Mouse (Mus musculus) neural tube, embryonic 14.5 days (tissue): ENCODE measurements around the gene Rasl10a. TPM values are rescaled to one million over a fixed set of nuclear protein-coding genes. Genes with fewer than 3 reads are reported as not detected.
A peak's percentile ranks its signal among the peaks of the same experiment; 100 is the strongest.

Experiments used
- ATAC-seq: fragments of 200-750 bp; cut with Nextera tagmentation; 2 replicates; pipeline ENCODE4 v1.8.0; 2017; ENCODE audit warnings: low read depth, mild to moderate bottlenecking, moderate TSS enrichment, moderate library complexity
- H3K27ac ChIP-seq: fragments of 300-500 bp; sonication (generic); 2 replicates; pipeline ENCODE4 v1.5.1; 2014; ENCODE audit warnings: low read depth, mild to moderate bottlenecking, control low read depth, low read length, moderate library complexity, mixed read lengths
- H3K27me3 ChIP-seq: fragments of 300-500 bp; sonication (generic); 2 replicates; pipeline ENCODE4 v1.6.1; 2014; ENCODE audit warnings: low read length; ENCODE audit not compliant: control insufficient read depth, insufficient read depth
- H3K36me3 ChIP-seq: fragments of 300-500 bp; sonication (generic); 2 replicates; pipeline ENCODE4 v1.6.1; 2014; ENCODE audit warnings: low read length, mixed read lengths; ENCODE audit not compliant: control insufficient read depth, insufficient read depth
- H3K4me1 ChIP-seq: fragments of 300-500 bp; sonication (generic); 2 replicates; pipeline ENCODE4 v1.6.1; 2014; ENCODE audit warnings: low read length; ENCODE audit not compliant: control insufficient read depth, insufficient read depth
- H3K4me2 ChIP-seq: fragments of 300-500 bp; sonication (generic); 2 replicates; pipeline ENCODE4 v1.6.1; 2014; ENCODE audit warnings: mild to moderate bottlenecking, low read depth, low read length, control low read depth
- H3K4me3 ChIP-seq: fragments of 300-500 bp; sonication (generic); 2 replicates; pipeline ENCODE4 v1.5.1; 2014; ENCODE audit warnings: low read depth, low read length, control low read depth, mixed read lengths
- H3K9ac ChIP-seq: fragments of 300-500 bp; sonication (generic); replicated peaks from 2 replicates; pipeline ENCODE4 v1.6.1; 2014; ENCODE audit warnings: low read depth, mild to moderate bottlenecking, control low read depth, low read length, mixed read lengths
- H3K9me3 ChIP-seq: fragments of 300-500 bp; sonication (generic); 2 replicates; pipeline ENCODE4 v1.6.1; 2016; ENCODE audit warnings: low read length; ENCODE audit not compliant: control insufficient read depth
- WGBS: fragments of 180-500 bp; shearing (Covaris S2); extraction: QIAGEN DNeasy Blood & Tissue Kit; methylation state at CpG from one replicate; pipeline ENCODE4 v1.1.7; 2014; 5-methylcytosine and 5-hydroxymethylcytosine counted together
- polyA plus RNA-seq: library from polyadenylated mRNA; unstranded; fragments of >200 nt; fragmentation: Nextera tagmentation; extraction: Ambion mirVana; gene quantifications from 2 replicates; pipeline ENCODE4 v1.2.1, GENCODE M21; 2014

Gene Rasl10a
- polyA plus RNA-seq, 1 experiment from 2014 or later = 1.8 TPM

- Histone ChIP-seq H3K9me3 (no peaks in the 10 kb centered on the region), H3K36me3 (peaks cover 10% of the 10 kb centered on the region; the same call in 1 of the 2 replicates), H3K9ac (no peak overlapping the region), H3K27me3 (peaks cover 49% of the 10 kb centered on the region), H3K4me2 (no peak overlapping the region), H3K27ac (no peak overlapping the region), H3K4me1 (peaks cover 32% of the 10 kb centered on the region), H3K4me3 (no peak overlapping the region; the same call in 1 of the 2 replicates)
- WGBS = 21% methylated on average over 14 of the region's 14 CpGs
- ATAC-seq = no peak
Measured at GRCm38 (mm10) chr11:5059230-5059629, 1.3 kb downstream of the Rasl10a start.

- H3K9ac ChIP-seq = no peak overlapping the region
- no peak overlapping the region for H3K27ac ChIP-seq
- peaks cover 36% of the 10 kb centered on the region for H3K4me1 ChIP-seq
- no peak overlapping the region for H3K4me3 ChIP-seq
- H3K9me3 ChIP-seq = no peaks in the 10 kb centered on the region
- 14% methylated on average over 27 of the region's 27 CpGs for WGBS
- H3K4me2 ChIP-seq = no peak overlapping the region
- peaks cover 49% of the 10 kb centered on the region for H3K27me3 ChIP-seq
- no peak for ATAC-seq
- peaks cover 10% of the 10 kb centered on the region; the same call in 1 of the 2 replicates for H3K36me3 ChIP-seq
Measured at GRCm38 (mm10) chr11:5059704-5060156, 1.8 kb downstream of the Rasl10a start.

- Histone ChIP-seq H3K4me1 (peaks cover 36% of the 10 kb centered on the region), H3K9me3 (no peaks in the 10 kb centered on the region), H3K27me3 (peaks cover 49% of the 10 kb centered on the region), H3K9ac (peak overlapping the region; percentile 39; the same call in 1 of the 2 replicates), H3K4me3 (peak overlapping the region; percentile 24; the same call in 1 of the 2 replicates), H3K27ac (no peak overlapping the region), H3K36me3 (peaks cover 10% of the 10 kb centered on the region; the same call in 1 of the 2 replicates), H3K4me2 (peak overlapping the region; percentile 54)
- WGBS = 47% methylated on average over 27 of the region's 28 CpGs
- no peak for ATAC-seq
Measured at GRCm38 (mm10) chr11:5060756-5061412, 3.0 kb downstream of the Rasl10a start.

DNA sequence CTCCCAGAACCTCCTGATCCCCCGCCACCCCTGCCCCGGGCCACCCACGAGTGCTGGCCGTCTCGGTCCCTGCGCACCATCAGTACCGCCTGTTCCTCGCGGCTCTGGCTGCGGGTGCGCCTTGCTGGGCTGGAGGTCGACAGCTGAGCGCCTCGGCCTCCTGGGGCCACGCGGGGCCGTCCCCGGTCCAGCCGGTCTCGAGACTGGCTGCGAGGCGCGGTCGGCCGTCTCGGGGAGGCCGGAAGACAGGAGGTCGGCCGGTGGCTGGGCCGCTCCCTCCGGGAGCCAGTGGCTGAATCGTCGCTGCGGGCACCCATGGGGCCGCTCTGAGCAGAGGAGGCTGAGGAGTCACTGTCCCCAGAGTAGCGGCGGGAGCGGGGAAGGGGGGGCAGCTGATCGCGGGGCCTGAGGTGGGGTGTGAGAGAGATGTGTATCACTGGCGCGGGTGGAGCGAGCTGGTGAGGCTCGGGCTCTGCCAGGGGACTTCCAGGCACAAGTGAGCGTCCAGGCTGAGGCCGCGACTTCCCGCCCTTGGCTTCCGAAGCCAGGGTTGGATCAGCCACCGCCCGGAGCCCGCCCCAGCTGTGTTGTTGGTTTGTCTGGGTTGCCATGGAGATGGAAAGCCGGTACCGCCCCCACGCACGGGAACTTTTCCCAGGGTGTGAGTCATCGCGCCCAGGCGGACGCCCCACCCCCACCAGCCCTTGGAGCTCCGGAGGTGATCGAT lies 3.6 kb downstream of the Rasl10a start:
- peaks cover 36% of the 10 kb centered on the region for H3K4me1 ChIP-seq
- no peak overlapping the region for H3K27ac ChIP-seq
- no peaks in the 10 kb centered on the region for H3K9me3 ChIP-seq
- peaks cover 10% of the 10 kb centered on the region; the same call in 1 of the 2 replicates for H3K36me3 ChIP-seq
- peaks cover 49% of the 10 kb centered on the region for H3K27me3 ChIP-seq
- ATAC-seq = no peak
- peak overlapping the region; percentile 24 for H3K4me3 ChIP-seq
- 2% methylated on average over 54 of the region's 62 CpGs for WGBS
- peak overlapping the region; percentile 54 for H3K4me2 ChIP-seq
- peak overlapping the region; percentile 39 for H3K9ac ChIP-seq

- 18% methylated on average over 13 of the region's 13 CpGs for WGBS
- ATAC-seq = no peak
- H3K4me1 ChIP-seq = peaks cover 36% of the 10 kb centered on the region
Measured at GRCm38 (mm10) chr11:5062326-5062725, 4.4 kb downstream of the Rasl10a start.

GRCm38 (mm10) chr11:5062860-5063505 lies 5.1 kb downstream of the Rasl10a start:
- Histone ChIP-seq H3K4me1 (peaks cover 31% of the 10 kb centered on the region), H3K27me3 (peaks cover 42% of the 10 kb centered on the region), H3K9ac (no peak overlapping the region), H3K9me3 (no peaks in the 10 kb centered on the region), H3K27ac (no peak overlapping the region), H3K4me2 (peak overlapping the region; percentile 54; the same call in 1 of the 2 replicates), H3K36me3 (peaks cover 10% of the 10 kb centered on the region; the same call in 1 of the 2 replicates), H3K4me3 (peak overlapping the region; percentile 24; the same call in 1 of the 2 replicates)
- ATAC-seq = no peak
- 61% methylated on average over 13 of the region's 13 CpGs for WGBS

More at GRCm38 (mm10) chr11:5062326-5062725, 4.4 kb downstream of the Rasl10a start:
- peak overlapping the region; percentile 39; the same call in 1 of the 2 replicates for H3K9ac ChIP-seq
- H3K27me3 ChIP-seq = peaks cover 44% of the 10 kb centered on the region
- H3K36me3 ChIP-seq = peaks cover 10% of the 10 kb centered on the region; the same call in 1 of the 2 replicates
- H3K4me3 ChIP-seq = peak overlapping the region; percentile 24
- no peaks in the 10 kb centered on the region for H3K9me3 ChIP-seq
- peak overlapping the region; percentile 54 for H3K4me2 ChIP-seq
- no peak overlapping the region for H3K27ac ChIP-seq

GRCm38 (mm10) chr11:5063561-5064281 lies 5.8 kb downstream of the Rasl10a start:
- H3K4me3 ChIP-seq = peak overlapping the region; percentile 68
- no peaks in the 10 kb centered on the region for H3K9me3 ChIP-seq
- H3K36me3 ChIP-seq = peaks cover 16% of the 10 kb centered on the region; the same call in 1 of the 2 replicates
- H3K27me3 ChIP-seq = peaks cover 42% of the 10 kb centered on the region
- H3K4me1 ChIP-seq = peaks cover 31% of the 10 kb centered on the region
- ATAC-seq = no peak
- H3K27ac ChIP-seq = no peak overlapping the region
- H3K4me2 ChIP-seq = peak overlapping the region; percentile 91
- 56% methylated on average over 31 of the region's 31 CpGs for WGBS
- H3K9ac ChIP-seq = no peak overlapping the region

- Histone ChIP-seq H3K4me1 (peaks cover 31% of the 10 kb centered on the region), H3K27ac (no peak overlapping the region), H3K36me3 (peaks cover 24% of the 10 kb centered on the region), H3K27me3 (peaks cover 38% of the 10 kb centered on the region), H3K4me2 (peak overlapping the region; percentile 91), H3K9ac (peak overlapping the region; percentile 62), H3K4me3 (peak overlapping the region; percentile 68), H3K9me3 (no peaks in the 10 kb centered on the region)
- WGBS = 12% methylated on average over 38 of the region's 38 CpGs
- ATAC-seq = peak; percentile 5; the same call in 1 of the 2 replicates
Measured at GRCm38 (mm10) chr11:5064282-5065055, 6.5 kb downstream of the Rasl10a start.
